8 mouse cellular contexts compared by ENCODE assay signal in the genomic region with DNA sequence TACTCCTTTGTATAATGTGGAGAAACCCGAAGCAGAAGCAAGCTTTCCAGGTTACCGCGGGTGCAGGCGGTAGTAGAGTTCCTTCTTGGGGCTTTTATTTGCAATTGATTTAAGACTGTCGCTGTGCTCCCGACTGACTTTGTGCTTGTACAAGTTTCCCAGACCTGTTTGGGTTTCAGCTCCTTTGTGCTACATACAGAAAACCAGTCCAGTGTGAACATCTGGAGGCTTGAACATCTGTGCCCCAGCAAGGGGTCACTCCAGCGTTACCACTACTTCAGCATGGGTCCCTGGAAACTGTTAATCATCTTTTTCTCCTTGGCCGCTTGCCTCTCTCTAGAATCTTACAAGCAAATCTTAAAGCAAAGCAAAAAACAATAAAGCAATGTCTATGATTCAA.
DNase-seq lines count a peak whose midpoint lies in the region; ATAC-seq lines count a peak whose summit lies in the region.

No protein-coding gene starts in this region.

- no peak for DNase-seq in lung, postnatal 4 days
- peak; percentile 59 for DNase-seq in kidney, postnatal 10 days
- no peak for DNase-seq in T-cell, adult 2 months (ENCODE audit: low spot score)
- DNase-seq in adrenal gland, adult (ENCODE audit: inconsistent age in 2 of 2, low spot score in 1 of 2), result no peak
- no peak for DNase-seq in adrenal gland, adult 18-20 months (ENCODE audit: low spot score in 2 of 2)

- H3K9ac ChIP-seq in lung, embryonic 15.5 days, result no peak overlapping the region
- H3K9ac ChIP-seq in heart, embryonic 13.5 days, result no peak overlapping the region
- H3K9ac ChIP-seq in stomach, embryonic 14.5 days (replicated peaks; ENCODE audit: low read depth, low read length), result no peak overlapping the region

- peak overlapping the region; percentile 92 for H3K27ac ChIP-seq in lung, embryonic 15.5 days
- H3K27ac ChIP-seq in heart, embryonic 13.5 days (replicated peaks), result peak overlapping the region; percentile 85
- peak overlapping the region; percentile 86 for H3K27ac ChIP-seq in stomach, embryonic 14.5 days (ENCODE audit: low read length)

- no peak for ATAC-seq in lung, embryonic 15.5 days (ENCODE audit: borderline replicate concordance, extremely low read depth, low FRiP score, low TSS enrichment)
- ATAC-seq in heart, embryonic 13.5 days (ENCODE audit: extremely low read depth, insufficient number of reproducible peaks, low FRiP score, low TSS enrichment), result no peak
- ATAC-seq in stomach, embryonic 14.5 days (ENCODE audit: insufficient number of reproducible peaks, insufficient read depth, low FRiP score, low read depth), result peak; percentile 57; the same call in 1 of the 2 replicates

- no peaks in the 10 kb centered on the region for H3K36me3 ChIP-seq in lung, embryonic 15.5 days
- H3K36me3 ChIP-seq in heart, embryonic 13.5 days, result no peaks in the 10 kb centered on the region
- H3K36me3 ChIP-seq in stomach, embryonic 14.5 days (ENCODE audit: control insufficient read depth, insufficient read depth, low read length), result no peaks in the 10 kb centered on the region

- H3K9me3 ChIP-seq in lung, embryonic 15.5 days, result no peaks in the 10 kb centered on the region
- no peaks in the 10 kb centered on the region for H3K9me3 ChIP-seq in heart, embryonic 13.5 days
- no peaks in the 10 kb centered on the region for H3K9me3 ChIP-seq in stomach, embryonic 14.5 days (ENCODE audit: control insufficient read depth, low read depth, low read length)

- peak overlapping the region; percentile 29; the same call in 1 of the 2 replicates for H3K4me2 ChIP-seq in lung, embryonic 15.5 days
- H3K4me2 ChIP-seq in heart, embryonic 13.5 days, result peak overlapping the region; percentile 57
- 0 out of 2 replicates have a peak overlapping the region, but pooled peaks have one; percentile 17 for H3K4me2 ChIP-seq in stomach, embryonic 14.5 days (replicated peaks; ENCODE audit: low read depth, low read length)

- H3K27me3 ChIP-seq in lung, embryonic 15.5 days, result 0 out of 2 replicates have a peak, but pooled peaks cover 3% of the 10 kb centered on the region
- peaks cover 28% of the 10 kb centered on the region for H3K27me3 ChIP-seq in heart, embryonic 13.5 days (replicated peaks)
- H3K27me3 ChIP-seq in stomach, embryonic 14.5 days (ENCODE audit: control insufficient read depth, insufficient read depth, low read length), result no peaks in the 10 kb centered on the region

- 20% methylated on average over 8 of the region's 8 CpGs for WGBS in lung, embryonic 15.5 days
- WGBS in heart, embryonic 13.5 days, result 42% methylated on average over 8 of the region's 8 CpGs
- WGBS in stomach, embryonic 14.5 days, result 15% methylated on average over 8 of the region's 8 CpGs

- H3K4me1 ChIP-seq in lung, embryonic 15.5 days, result peaks cover 24% of the 10 kb centered on the region
- H3K4me1 ChIP-seq in heart, embryonic 13.5 days, result peaks cover 18% of the 10 kb centered on the region
- peaks cover 13% of the 10 kb centered on the region; the same call in 1 of the 2 replicates for H3K4me1 ChIP-seq in stomach, embryonic 14.5 days (ENCODE audit: control insufficient read depth, insufficient read depth, low read length)

- H3K4me3 ChIP-seq in lung, embryonic 15.5 days, result no peak overlapping the region
- H3K4me3 ChIP-seq in heart, embryonic 13.5 days, result no peak overlapping the region
- H3K4me3 ChIP-seq in stomach, embryonic 14.5 days (ENCODE audit: low read depth, low read length), result no peak overlapping the region
